Mouse (Mus musculus): ENCODE results near the gene Adprhl2. TPM values are rescaled to one million over a fixed set of nuclear protein-coding genes. Genes with fewer than 3 reads are reported as not detected.
A peak's percentile ranks its signal among the peaks of the same experiment; 100 is the strongest.

Gene Adprhl2
- polyA plus RNA-seq, 1 experiment from 2014 or later: 33.8 TPM

- Histone ChIP-seq H3K9me3 (ENCODE audit: control insufficient read depth, low read length) (no peaks in the 10 kb centered on the region), H3K27ac (replicated peaks) (no peak overlapping the region), H3K9ac (ENCODE audit: low read length) (no peak overlapping the region), H3K4me2 (replicated peaks; ENCODE audit: low read depth) (no peak overlapping the region), H3K27me3 (ENCODE audit: control insufficient read depth, insufficient read depth, low read length) (no peaks in the 10 kb centered on the region), H3K4me1 (replicated peaks; ENCODE audit: control insufficient read depth, insufficient read depth) (peaks cover 3% of the 10 kb centered on the region), H3K4me3 (ENCODE audit: low read depth, low read length) (no peak overlapping the region), H3K36me3 (ENCODE audit: control insufficient read depth, insufficient read depth, low read length) (no peaks in the 10 kb centered on the region)
- 91% methylated on average over 4 of the region's 4 CpGs for whole genome bisulfite sequencing
- no peak for DNase-seq (ENCODE audit: low spot score)
- no peak for ATAC-seq (ENCODE audit: low FRiP score, low TSS enrichment)
- TF ChIP-seq CTCF (IDR thresholded peaks at IDR 0.05; ENCODE audit: low read depth): no peak
Measured at GRCm38 (mm10) chr4:126330295-126330694, 8.8 kb upstream of the Adprhl2 start.

DNA sequence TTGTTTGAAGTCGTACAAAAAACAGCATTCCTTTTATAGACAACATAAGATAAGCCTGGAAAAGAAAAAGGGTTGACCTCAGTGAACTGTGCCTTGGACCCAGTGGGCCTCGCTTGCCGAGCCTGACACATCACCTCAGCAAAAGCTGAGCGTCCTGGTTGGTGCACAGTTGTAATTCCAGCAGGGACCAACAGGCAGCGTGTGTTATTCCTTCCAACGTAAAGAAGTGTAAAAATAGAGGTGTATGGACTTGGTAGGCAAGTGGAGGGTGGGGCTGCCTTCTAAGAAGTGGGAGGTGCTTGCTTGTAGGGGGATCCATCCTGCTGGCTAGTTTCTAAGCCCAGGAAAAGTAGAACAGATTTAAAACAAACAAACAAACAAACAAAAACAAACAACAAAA, 4.5 kb upstream of the Adprhl2 start:
- DNase-seq (ENCODE audit: low spot score): no peak

DNA sequence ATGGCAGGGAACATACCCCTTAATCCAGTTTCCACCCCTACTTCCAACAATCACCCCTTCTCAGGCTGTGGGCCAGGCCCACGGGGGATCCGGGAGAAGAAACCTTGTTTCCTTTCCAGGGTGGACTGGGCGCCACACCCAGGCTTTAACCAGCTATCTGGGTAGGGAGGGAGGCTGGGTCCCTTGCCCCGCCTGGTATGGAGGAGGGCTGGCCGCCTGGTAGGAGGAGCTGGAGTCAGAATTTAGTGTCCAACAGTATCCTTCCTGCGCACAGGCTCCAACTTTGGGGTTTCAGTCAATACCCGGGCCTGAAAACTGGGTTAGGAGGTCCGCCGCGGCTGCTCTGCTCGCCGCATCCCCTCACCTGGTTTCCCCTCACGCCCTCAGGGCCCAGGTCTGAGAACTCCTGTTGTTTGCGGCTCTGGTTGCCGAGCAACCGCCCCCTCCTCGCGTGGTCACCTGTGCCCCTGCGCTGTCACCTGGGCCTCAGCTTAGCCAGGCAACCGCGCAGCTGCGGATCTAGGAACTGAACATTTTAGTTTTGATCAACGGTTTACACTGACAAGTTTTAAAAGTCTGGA, 3.9 kb upstream of the Adprhl2 start, which contains the start of gene Tekt2:
Gene Tekt2 (minus strand): TSS at position 408 of the 581 bp plus-strand sequence.
- peaks cover 4% of the 10 kb centered on the region for H3K4me1 ChIP-seq (replicated peaks; ENCODE audit: control insufficient read depth, insufficient read depth)
- DNase-seq (ENCODE audit: low spot score) (peak; percentile 66), ATAC-seq (ENCODE audit: low FRiP score, low TSS enrichment) (peak; percentile 36; the same call in 1 of the 2 replicates)
- TF ChIP-seq CTCF (IDR thresholded peaks at IDR 0.05; ENCODE audit: low read depth): 0 out of 2 replicates have a peak, but pooled peaks have one; percentile 8
- TF ChIP-seq EP300 (optimal IDR thresholded peaks at IDR 0.05): no peak
- WGBS: 7% methylated on average over 23 of the region's 23 CpGs
- peak within 1 kb of the TSS; percentile 48; the same call in 1 of the 2 replicates for H3K9ac ChIP-seq (ENCODE audit: low read length)
- peak within 1 kb of the TSS; percentile 60 for H3K4me2 ChIP-seq (replicated peaks; ENCODE audit: low read depth)
- no peaks in the 10 kb centered on the region for H3K36me3 ChIP-seq (ENCODE audit: control insufficient read depth, insufficient read depth, low read length)
- no peaks in the 10 kb centered on the region for H3K27me3 ChIP-seq (ENCODE audit: control insufficient read depth, insufficient read depth, low read length)
- no peaks in the 10 kb centered on the region for H3K9me3 ChIP-seq (ENCODE audit: control insufficient read depth, low read length)
- H3K4me3 ChIP-seq (ENCODE audit: low read depth, low read length): peak within 1 kb of the TSS; percentile 31
- H3K27ac ChIP-seq (replicated peaks): no peak within 1 kb of the TSS

More for the DNA sequence above, 4.5 kb upstream of the Adprhl2 start:
- Histone ChIP-seq H3K9ac (ENCODE audit: low read length) (no peak overlapping the region), H3K4me3 (ENCODE audit: low read depth, low read length) (no peak overlapping the region), H3K4me2 (replicated peaks; ENCODE audit: low read depth) (no peak overlapping the region), H3K27me3 (ENCODE audit: control insufficient read depth, insufficient read depth, low read length) (no peaks in the 10 kb centered on the region), H3K9me3 (ENCODE audit: control insufficient read depth, low read length) (no peaks in the 10 kb centered on the region), H3K4me1 (replicated peaks; ENCODE audit: control insufficient read depth, insufficient read depth) (peaks cover 4% of the 10 kb centered on the region), H3K36me3 (ENCODE audit: control insufficient read depth, insufficient read depth, low read length) (no peaks in the 10 kb centered on the region), H3K27ac (replicated peaks) (no peak overlapping the region)
- no peak for ATAC-seq (ENCODE audit: low FRiP score, low TSS enrichment)
- WGBS: 24% methylated on average over 6 of the region's 6 CpGs
- TF ChIP-seq EP300 (optimal IDR thresholded peaks at IDR 0.05): no peak
- peak; percentile 50; the same call in 1 of the 2 replicates for TF ChIP-seq CTCF (IDR thresholded peaks at IDR 0.05; ENCODE audit: low read depth)

- H3K9me3 ChIP-seq (ENCODE audit: control insufficient read depth, low read length): no peaks in the 10 kb centered on the region
- peaks cover 4% of the 10 kb centered on the region for H3K4me1 ChIP-seq (replicated peaks; ENCODE audit: control insufficient read depth, insufficient read depth)
- peak overlapping the region; percentile 48; the same call in 1 of the 2 replicates for H3K9ac ChIP-seq (ENCODE audit: low read length)
- H3K27me3 ChIP-seq (ENCODE audit: control insufficient read depth, insufficient read depth, low read length): no peaks in the 10 kb centered on the region
- peak overlapping the region; percentile 31; the same call in 1 of the 2 replicates for H3K4me3 ChIP-seq (ENCODE audit: low read depth, low read length)
- DNase-seq (ENCODE audit: low spot score): peak; percentile 12
- ATAC-seq (ENCODE audit: low FRiP score, low TSS enrichment): no peak
- H3K36me3 ChIP-seq (ENCODE audit: control insufficient read depth, insufficient read depth, low read length): no peaks in the 10 kb centered on the region
- peak overlapping the region; percentile 60 for H3K4me2 ChIP-seq (replicated peaks; ENCODE audit: low read depth)
- WGBS: 38% methylated on average over 13 of the region's 13 CpGs
- no peak overlapping the region for H3K27ac ChIP-seq (replicated peaks)
- TF ChIP-seq EP300 (optimal IDR thresholded peaks at IDR 0.05) (no peak), CTCF (IDR thresholded peaks at IDR 0.05; ENCODE audit: low read depth) (no peak)
Measured at GRCm38 (mm10) chr4:126324861-126325260, 3.4 kb upstream of the Adprhl2 start.

GRCm38 (mm10) chr4:126322646-126323045, 1.1 kb upstream of the Adprhl2 start:
- H3K27me3 ChIP-seq (ENCODE audit: control insufficient read depth, insufficient read depth, low read length): no peaks in the 10 kb centered on the region
- 95% methylated on average over 13 of the region's 13 CpGs for WGBS
- no peak overlapping the region for H3K4me3 ChIP-seq (ENCODE audit: low read depth, low read length)
- no peaks in the 10 kb centered on the region for H3K9me3 ChIP-seq (ENCODE audit: control insufficient read depth, low read length)
- ATAC-seq (ENCODE audit: low FRiP score, low TSS enrichment) (no peak), DNase-seq (ENCODE audit: low spot score) (no peak)
- no peaks in the 10 kb centered on the region; the same call in 1 of the 2 replicates for H3K36me3 ChIP-seq (ENCODE audit: control insufficient read depth, insufficient read depth, low read length)
- no peak overlapping the region for H3K9ac ChIP-seq (ENCODE audit: low read length)
- no peak overlapping the region for H3K27ac ChIP-seq (replicated peaks)
- no peak for TF ChIP-seq CTCF (IDR thresholded peaks at IDR 0.05; ENCODE audit: low read depth)
- TF ChIP-seq EP300 (optimal IDR thresholded peaks at IDR 0.05): no peak
- no peak overlapping the region for H3K4me2 ChIP-seq (replicated peaks; ENCODE audit: low read depth)
- H3K4me1 ChIP-seq (replicated peaks; ENCODE audit: control insufficient read depth, insufficient read depth): peaks cover 4% of the 10 kb centered on the region

GRCm38 (mm10) chr4:126321854-126322511, 480 bp upstream of the Adprhl2 start:
- H3K27me3 ChIP-seq (ENCODE audit: control insufficient read depth, insufficient read depth, low read length): no peaks in the 10 kb centered on the region

More at GRCm38 (mm10) chr4:126321854-126322511, 480 bp upstream of the Adprhl2 start:
- DNase-seq (ENCODE audit: low spot score): no peak
- H3K4me1 ChIP-seq (replicated peaks; ENCODE audit: control insufficient read depth, insufficient read depth): peaks cover 4% of the 10 kb centered on the region
- no peak overlapping the region for H3K27ac ChIP-seq (replicated peaks)
- peak overlapping the region; percentile 86 for H3K4me2 ChIP-seq (replicated peaks; ENCODE audit: low read depth)
- TF ChIP-seq CTCF (IDR thresholded peaks at IDR 0.05; ENCODE audit: low read depth) (no peak), EP300 (optimal IDR thresholded peaks at IDR 0.05) (no peak)
- peaks cover 3% of the 10 kb centered on the region for H3K36me3 ChIP-seq (ENCODE audit: control insufficient read depth, insufficient read depth, low read length)
- H3K9me3 ChIP-seq (ENCODE audit: control insufficient read depth, low read length): no peaks in the 10 kb centered on the region
- WGBS: 54% methylated on average over 28 of the region's 28 CpGs
- peak; percentile 5; the same call in 1 of the 2 replicates for ATAC-seq (ENCODE audit: low FRiP score, low TSS enrichment)
- H3K9ac ChIP-seq (ENCODE audit: low read length): no peak overlapping the region
- H3K4me3 ChIP-seq (ENCODE audit: low read depth, low read length): peak overlapping the region; percentile 94; the same call in 1 of the 2 replicates

Measured in stomach, postnatal 0 days (tissue).